Mouse (Mus musculus) cerebellum, adult 18-20 months (tissue): ENCODE data around the gene Gm9774.

Experiments
- DNase-seq, 2 experiments: peaks; one replicate each; pipeline ENCODE4 v3.0.0; 2021

Gm9774 gene

DNA sequence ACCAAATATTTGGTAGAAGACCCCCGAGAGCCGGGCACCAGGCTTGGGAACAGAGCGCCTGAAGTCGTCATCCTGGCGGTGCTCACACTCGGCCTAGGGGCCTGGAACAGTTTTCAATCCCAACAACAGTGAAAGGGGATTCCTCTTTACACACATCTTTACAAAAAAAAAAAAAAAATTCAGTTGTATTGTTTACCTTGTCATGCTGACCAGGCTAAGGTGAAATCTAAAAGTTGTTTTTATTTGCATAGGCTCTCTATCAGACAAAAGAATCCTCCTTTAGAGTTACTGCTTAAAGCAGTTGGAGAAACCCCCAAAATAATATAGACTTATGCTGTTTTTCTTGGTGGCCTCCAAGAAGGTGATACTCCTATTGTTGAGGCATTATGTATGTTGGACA is at the start of gene Gm9774:
Gm9774 (minus strand) TSS at position 101 of the 400 bp plus-strand sequence.
- DNase-seq, result no peak

- DNase-seq, result no peak
These were observed 40.9 kb upstream of the Gm9774 start for GRCm38 (mm10) chr3:92470111-92470510.

- DNase-seq, result no peak
These were observed 38.2 kb upstream of the Gm9774 start for GRCm38 (mm10) chr3:92467424-92467823.

- DNase-seq, result no peak
These were observed 37.4 kb upstream of the Gm9774 start for GRCm38 (mm10) chr3:92466576-92466975.

DNA sequence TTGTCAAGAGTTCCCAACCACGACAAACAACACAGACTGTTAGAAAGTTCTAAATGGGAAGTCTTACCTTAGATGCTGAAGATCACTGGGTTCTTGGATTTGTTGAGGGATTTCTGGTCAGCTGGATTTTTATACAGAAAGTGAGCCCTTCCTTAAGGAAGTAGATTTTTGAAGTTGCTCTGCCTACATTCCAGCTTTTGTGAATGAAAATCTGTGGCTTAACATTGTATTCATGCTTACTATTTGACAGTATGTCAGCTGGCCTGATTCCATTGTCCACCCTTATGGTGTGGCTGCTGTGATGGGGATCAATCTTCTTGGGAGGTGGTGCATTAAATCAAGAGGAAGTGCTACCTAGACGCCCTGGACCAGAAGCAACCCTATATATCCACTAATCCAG is 29.4 kb upstream of the Gm9774 start, which contains the start of gene Sprr3:
Sprr3 (minus strand) TSS at position 101 of the 400 bp plus-strand sequence.
- DNase-seq, result no peak

GRCm38 (mm10) chr3:92455151-92455550 is 25.9 kb upstream of the Gm9774 start:
- DNase-seq, result no peak

DNA sequence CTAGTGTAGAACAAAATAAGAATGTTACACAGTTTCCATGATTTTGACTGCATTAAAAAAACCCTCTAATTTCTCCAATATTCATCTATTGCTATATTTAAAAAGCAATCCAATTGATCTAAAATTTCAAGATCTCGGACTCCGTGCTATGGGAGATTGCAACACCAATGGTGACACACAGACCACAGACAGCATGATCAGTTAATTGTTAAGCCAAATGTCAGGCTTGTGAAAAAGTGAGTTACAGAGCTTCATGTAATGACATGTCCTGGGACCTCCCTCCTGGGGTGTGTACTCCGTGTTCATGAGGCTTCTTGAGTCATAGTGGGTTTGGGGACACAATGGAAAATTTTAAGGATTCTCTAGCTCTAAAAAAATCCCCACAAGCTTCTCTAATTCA is 11.0 kb upstream of the Gm9774 start:
- no peak for DNase-seq

GRCm38 (mm10) chr3:92438689-92439088 is 9.5 kb upstream of the Gm9774 start, which contains the start of gene Sprr1b:
TSS of gene Sprr1b (minus strand) at chr3:92438789.
- no peak for DNase-seq

DNA sequence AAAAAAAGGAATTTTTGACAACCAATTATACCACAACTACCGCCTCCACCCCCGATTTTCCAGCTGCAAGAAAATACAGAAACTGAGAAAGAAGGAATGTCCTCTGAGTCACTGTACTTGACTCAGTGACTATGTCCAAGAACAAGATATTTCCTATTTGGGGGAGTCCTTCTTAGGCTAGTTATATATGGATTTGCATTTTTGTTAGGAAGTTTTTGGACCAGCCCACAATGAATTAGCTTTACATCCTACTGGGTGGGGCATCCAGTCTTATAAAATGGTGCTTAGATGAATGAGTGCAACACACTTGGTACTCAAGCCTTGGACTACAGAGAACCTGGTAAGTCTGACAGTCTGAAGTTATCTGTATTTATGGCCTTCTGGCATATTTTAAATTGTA is 3.1 kb upstream of the Gm9774 start, which contains the start of gene Sprr2k:
Sprr2k (plus strand) TSS at position 301 of the 400 bp plus-strand sequence.
- DNase-seq, result no peak

- DNase-seq, result no peak
These were observed 11.4 kb downstream of the Gm9774 start, which contains the start of gene Sprr2j-ps for GRCm38 (mm10) chr3:92417782-92418181. TSS of gene Sprr2j-ps (plus strand) at chr3:92418082.

DNA sequence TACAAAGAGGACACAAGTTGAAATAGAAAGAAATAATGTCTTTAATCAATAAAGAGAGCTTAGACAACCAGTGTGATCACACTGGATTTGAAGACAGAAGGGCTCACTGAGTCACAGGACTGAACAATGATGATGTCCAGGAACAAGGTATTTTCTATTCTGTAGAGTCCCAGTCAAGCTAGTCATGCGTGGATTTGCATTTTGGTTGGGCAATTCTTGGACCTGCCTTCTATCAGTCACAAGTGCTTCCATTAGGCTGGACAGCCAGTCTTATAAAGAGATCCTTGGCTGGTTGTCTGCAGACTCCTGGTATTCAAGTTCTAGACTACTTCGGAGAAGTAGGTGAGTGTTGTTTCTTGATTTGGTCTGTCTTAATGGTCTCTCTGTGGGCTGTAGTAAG is 21.5 kb downstream of the Gm9774 start, which contains the start of gene Sprr2i:
Sprr2i (plus strand) TSS at position 301 of the 400 bp plus-strand sequence.
- no peak for DNase-seq

GRCm38 (mm10) chr3:92394301-92394700 is 34.9 kb downstream of the Gm9774 start:
- no peak for DNase-seq

GRCm38 (mm10) chr3:92385385-92385784 is 43.8 kb downstream of the Gm9774 start, which contains the start of gene Sprr2h:
TSS of gene Sprr2h (plus strand) at chr3:92385685.
- no peak for DNase-seq
